Mouse (Mus musculus) A20 (cell line): ENCODE results near the gene Pi4ka.

Experiments
- DNase-seq: peaks from one replicate; pipeline ENCODE4 v3.0.0-alpha.2; 2011; ENCODE audit warnings: low read depth, low spot score

The Pi4ka gene

DNA sequence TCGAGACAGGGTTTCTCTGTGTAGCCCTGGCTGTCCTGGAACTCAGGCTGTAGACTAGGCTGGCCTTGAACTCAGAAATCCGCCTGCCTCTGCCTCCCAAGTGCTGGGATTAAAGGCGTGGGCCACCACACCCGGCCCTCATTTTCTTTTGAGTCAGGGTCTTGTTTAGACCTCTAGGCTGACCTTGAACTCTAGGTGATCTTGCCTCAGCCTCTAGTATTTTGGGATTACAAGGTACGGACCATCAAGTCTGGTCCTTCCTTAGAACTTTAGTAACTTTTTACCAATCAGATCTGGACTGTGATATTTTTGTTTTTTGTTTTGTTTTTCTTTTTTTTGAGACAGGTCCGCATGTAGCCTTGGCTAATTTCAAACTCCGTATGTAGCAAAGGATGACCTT, 130.4 kb downstream of the Pi4ka start, which contains the start of gene Tmem191c:
Tmem191c (plus strand) TSS at position 357 of the 400 bp plus-strand sequence.
- DNase-seq, result no peak

DNA sequence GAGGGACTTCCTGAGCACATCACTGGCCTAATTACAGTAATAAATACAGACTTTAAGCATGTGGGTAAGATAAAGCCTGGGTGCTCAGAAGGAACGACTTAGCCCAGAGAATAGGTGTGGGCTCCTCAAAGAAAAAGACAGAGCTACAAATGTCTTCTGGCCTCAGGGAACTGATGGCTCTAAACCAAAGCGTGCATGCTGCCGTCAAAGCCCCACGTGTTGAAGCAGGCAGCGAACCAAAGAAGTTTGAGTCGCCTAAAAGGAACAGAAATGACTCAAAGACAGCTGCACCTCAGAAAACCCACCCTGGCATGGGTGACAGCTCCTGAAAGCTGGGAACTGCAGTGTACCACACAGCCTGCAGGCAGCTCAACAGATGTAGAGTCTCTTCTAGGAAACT, 134.3 kb downstream of the Pi4ka start:
- peak; percentile 51 for DNase-seq

DNA sequence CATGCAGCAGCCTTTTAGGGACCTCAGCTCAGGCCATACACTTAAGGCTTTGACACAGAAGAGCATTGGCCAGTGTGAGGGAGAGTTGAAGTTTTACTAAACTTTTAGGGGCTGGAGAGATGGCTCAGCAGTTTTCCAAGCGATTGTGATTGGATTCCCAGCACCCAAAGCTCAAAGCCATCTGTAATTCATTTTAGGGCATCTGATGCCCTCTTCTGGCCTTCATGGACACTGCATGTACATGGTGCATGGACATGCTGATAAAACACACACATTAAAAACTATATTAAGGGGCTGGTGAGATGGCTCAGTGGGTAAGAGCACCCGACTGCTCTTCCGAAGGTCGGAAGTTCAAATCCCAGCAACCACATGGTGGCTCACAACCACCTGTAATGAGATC, 135.0 kb downstream of the Pi4ka start:
- DNase-seq, result peak; percentile 67

DNA sequence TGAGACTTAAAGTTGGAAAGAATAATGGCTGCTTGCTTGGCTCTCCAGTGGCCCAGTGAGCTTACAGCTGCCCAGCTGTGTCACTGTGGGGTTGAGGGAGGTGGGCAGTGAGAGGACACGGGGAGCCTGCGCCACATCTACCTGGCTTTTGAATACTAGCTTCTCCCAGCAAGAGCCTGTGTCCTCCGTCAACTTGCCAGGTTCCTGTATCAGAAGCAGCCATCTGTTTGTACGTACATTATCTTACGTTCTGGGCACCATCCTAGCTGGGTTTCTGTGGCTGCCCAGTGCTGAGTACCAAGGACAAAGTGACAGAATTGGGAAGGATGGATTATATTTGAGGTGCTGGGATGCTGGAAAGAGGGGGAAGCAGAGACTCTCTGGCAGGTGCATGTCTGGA, 136.2 kb downstream of the Pi4ka start:
- no peak for DNase-seq

DNA sequence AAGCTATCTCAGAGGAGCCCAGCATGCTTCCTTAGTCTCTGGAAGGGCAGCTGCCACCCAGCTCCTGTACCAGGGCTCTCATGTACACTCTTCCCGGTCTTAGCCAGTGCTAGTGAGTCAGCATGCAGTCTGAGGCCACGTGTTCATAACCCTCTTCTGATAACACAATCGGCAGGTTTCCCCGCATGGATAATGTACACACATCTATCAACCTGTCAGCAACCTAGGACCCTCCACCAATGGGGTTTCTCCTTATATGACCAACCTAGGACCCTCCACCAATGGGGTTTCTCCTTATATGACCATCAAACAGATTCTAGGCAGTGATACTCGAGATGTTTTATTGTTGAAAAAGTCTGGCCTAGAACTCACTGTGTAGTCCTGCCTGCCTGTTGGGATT, 138.2 kb downstream of the Pi4ka start:
- no peak for DNase-seq

DNA sequence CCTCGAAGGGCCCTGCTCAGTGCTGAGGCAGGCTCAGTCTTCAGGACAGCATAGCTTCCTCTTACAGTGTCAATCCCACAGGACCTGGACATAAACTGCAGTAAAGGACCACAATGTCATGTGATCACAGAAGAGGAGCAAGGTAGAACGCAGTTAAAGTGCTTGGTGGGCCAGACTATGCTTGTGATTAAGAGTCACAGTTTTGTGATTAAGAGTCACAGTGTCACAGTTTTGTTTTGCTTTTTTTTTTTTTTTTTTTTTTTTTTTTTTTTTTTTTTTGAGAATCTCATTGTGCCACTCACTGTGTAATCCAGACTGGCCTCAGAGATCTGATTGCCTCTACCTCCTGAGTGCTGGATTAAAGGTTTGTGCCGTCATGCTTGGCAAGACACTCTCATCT, 140.0 kb downstream of the Pi4ka start:
- no peak for DNase-seq

DNA sequence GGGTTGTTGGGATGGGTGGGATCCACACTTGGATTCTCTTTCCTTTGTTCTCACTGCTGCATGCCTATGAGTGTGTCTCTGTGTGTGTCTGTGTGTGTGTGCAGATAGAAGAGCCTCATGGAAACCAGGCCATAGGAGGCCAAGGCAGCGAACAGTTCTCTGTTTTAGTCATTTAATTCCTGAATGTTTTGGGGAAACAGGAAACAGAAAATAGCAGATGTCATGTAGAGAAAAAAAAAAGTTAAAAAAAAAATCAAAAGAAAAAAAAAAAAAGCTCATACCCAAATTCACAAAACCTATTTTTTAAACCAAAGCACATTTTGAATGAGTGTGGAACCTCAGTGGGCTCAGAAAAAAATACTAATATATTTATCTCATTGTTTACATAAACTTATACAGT, 144.8 kb downstream of the Pi4ka start:
- DNase-seq, result no peak

DNA sequence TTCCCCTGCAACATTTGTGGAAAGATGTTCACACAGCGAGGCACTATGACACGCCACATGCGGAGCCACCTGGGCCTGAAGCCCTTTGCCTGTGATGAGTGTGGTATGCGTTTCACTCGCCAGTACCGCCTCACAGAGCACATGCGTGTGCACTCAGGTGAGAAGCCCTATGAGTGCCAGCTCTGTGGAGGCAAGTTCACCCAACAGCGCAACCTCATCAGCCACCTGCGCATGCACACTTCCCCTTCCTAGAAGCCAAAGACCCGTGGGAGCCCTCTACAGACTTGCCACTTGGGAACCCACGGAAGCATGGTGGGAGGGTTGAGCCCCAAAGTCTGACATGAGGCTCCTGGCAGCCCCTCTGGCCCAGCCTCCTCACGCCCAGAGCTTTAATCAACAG, 147.2 kb downstream of the Pi4ka start:
- peak; percentile 46 for DNase-seq

DNA sequence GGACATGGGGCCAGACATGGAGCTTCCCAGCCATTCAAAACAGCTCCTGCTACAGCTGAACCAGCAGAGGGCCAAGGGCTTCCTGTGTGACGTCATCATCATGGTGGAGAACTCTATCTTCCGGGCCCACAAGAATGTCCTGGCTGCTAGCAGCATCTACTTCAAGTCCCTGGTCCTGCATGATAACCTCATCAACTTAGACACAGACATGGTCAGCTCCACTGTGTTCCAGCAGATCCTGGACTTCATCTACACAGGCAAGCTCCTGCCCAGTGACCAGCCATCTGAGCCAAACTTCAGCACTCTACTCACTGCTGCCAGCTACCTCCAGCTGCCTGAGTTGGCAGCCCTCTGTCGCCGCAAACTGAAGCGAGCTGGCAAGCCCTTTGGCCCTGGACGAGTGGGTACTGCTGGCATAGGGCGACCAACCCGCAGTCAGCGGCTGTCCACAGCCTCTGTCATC, 148.7 kb downstream of the Pi4ka start:
- no peak for DNase-seq

DNA sequence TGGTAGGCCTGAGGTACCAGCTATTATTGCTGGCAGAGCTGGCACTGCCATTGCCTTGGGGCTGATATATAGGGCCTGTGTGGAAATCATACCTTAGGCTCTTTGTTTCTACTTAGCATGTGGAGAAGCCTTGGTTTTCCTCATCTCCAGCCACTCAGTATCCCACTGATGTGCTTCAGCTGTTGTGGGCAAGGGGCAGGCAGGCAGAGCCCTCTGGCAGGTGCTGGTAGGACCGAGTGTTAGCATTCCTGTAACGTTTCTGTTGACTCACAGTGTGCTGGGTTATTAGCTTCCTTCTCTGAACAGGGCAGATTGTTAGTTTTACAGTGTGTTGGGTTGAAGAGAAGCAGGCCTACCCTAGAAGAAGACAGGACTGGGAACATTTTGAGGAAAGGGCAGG, 150.8 kb downstream of the Pi4ka start:
- no peak for DNase-seq

DNA sequence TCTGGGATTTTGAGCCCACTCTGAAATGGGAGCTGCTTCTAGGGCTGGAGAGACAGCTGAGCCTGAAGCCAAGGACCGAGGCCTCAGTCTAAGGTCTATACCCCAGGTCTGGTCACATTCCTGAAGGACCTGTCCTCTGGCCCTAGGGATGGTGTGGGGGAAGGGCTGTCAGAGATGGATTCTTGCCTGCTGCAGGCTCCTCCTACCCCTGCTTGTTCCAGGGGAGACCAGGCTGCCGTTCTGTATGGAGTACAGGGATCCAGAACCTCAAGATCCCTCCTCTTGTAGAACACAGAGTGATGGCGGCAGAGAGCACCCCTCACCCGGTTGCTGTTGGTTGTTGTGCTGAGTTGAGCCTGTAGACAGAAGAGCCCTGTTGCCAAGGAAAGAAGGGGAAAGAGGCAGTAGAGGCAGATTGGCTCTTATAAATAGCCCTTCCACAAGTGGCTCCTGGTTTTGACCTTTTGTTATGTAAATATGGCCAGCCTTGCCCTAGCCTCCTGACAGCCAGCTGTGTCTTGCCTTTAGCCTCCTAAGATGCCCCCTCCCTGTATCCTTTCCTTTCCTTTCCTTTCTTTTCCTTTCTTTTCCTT, 152.0 kb downstream of the Pi4ka start:
- DNase-seq, result no peak

DNA sequence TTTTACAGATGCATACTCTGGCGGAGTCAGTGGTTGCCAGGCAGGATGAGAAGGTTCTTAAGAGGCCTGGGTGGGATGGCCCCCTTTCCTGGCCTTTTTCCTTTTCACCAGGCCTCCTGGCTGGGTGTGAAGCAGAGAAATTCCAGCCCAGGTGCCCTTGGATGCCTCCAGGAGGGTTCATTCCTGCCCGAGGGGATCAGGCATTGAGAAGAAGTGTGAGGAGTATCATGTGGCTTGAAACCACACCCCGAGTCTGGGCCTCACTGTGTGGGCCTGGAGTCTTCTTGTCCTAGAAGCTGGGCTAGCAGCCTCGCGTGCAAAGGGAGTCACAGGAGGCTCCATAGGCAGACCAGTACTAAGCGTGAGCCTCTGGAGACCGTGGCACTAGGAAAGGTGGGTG, 153.3 kb downstream of the Pi4ka start:
- DNase-seq, result no peak

DNA sequence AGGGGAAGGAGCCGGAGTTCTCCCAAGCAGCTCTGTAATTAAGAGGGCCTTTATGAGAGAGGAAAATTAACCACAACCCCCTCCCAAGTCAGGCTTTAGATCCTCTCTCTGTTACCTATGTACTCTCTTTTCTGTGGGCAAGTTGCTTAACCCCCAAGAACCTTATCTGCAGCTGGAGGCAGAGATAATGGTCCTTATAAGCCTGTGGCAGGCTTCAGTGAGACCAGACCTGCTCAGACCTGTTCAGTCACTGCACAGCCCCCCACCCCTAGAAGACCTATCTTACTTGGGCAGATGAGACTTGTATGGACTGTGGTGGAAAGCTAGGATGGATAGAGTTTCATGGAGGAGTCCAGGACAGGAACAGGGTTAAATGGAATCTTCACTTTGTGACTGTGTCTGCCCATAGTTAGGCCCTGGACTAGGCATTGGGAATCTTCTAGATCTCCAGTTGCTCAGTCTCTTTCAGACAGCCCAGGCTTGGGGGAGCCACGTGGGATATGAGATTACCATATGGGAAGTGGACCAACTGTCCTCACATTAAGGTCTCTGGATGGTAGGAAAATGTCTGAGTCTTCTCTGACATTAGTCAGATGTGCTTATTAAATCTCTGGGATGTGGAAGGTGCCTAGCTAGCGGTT, 153.9 kb downstream of the Pi4ka start:
- no peak for DNase-seq

DNA sequence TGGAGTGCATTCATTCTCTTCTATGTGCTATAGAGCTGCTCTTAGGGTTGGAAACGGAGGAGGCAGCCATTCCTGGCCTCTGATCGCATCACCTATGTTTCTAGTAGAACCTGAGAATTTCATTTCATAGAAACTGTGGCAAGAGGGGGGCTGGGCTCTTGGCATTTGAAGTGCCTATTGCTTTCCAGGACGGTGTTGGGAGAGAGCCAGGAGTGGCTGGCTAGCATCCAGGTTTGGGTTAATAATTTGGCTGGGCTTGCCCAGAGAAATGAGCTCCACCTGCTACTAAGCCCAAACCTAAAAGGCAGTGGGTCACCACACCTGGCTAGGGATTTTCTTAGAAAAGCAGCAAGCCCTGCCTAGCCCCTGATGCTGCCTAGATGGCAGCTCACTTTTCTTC, 154.6 kb downstream of the Pi4ka start:
- no peak for DNase-seq

DNA sequence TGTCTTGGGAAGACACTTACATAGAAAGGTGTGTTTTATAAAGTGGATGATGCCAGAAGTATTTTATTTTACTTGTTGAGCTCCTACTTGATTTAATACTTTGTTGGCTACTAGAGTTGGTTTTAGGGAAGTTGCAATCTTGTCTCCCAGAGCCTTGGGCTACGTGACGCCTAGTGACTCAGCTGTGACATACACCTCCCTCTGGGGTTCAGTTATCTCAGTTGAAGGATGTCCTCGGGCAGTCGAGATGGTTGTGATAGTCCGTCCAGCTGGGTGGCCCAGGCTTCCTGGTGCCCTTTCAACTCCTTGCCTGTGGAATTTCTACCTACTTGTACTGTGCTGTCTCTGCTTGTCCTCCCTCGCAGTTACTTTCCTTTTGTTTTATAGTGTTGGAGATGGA, 157.0 kb downstream of the Pi4ka start:
- peak; percentile 32 for DNase-seq

DNA sequence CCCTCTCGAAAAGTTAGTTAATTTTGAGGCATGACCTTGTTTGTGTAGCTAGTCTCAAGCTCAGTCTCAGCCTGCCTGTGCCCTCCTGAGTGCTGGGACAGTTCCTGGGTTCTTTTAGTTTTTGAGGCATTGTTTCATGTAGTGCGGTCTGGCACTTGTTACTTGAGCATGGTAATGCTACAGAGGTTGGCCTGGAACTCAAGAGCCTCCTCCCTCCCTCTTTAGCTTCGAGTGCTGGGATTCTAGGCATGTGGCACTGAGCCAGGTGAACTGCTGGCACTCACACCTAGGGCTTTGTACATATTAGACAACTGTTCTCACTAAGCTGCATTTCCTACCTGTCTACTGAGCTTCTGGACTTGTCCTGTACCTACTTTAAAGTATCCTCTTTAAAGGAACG, 158.4 kb downstream of the Pi4ka start:
- no peak for DNase-seq

DNA sequence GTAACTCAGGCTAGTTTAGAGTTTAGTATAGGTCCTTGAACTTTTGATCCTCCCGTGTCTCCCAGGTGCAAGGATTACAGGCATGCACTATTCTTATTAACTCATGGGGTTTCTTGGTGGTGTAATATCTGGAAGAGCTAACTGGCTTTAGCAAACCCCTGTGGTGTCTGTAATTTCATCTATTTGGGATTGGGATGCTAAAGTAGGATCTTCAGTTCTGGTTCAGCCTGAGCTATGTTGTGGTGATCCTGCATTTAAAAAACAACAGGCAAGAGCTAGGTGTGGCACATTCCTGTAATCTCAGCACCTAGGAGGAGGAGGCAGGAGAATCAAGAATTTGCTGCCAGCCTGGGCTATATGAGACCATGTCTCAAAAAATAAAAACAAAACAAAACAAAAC, 161.1 kb downstream of the Pi4ka start:
- DNase-seq, result no peak

DNA sequence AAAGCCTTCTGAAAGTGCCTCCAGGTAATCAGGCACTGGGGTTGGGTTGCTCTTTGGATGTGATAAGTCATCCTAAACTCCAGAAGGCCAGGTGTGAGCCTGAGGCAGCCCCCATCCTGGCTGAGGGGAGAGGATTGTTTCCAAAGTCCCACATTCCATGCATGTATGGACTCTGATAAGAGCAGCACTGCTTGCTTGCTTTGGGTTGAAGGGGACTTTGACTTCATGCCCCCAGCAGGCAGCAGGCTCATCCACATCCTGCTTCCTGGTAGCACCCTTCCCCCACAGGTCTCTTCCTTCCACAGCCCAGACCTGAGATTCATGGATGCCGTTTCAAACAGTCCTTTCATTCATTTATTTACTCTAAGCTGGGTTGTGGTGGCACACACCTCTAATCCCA, 162.4 kb downstream of the Pi4ka start:
- DNase-seq, result no peak

DNA sequence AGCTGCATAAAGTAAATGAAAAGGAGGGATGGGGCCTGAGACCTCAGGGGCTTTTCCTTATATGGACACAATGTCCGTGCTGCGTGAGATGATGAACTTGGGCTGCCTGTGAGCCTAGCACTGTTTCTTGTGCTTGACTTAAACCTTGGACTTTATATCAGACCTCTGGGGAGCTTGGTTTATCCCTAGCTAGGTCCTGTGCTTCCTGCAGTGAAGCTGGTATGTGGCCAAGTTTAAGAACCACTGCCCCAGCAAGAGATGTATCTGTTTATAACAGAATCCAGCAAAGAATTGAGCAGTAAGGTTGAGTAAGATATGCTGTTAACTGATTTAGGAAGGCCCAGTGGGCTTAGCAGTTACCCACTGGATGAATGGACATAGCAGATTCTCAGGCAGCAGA, 166.7 kb downstream of the Pi4ka start:
- DNase-seq, result no peak

DNA sequence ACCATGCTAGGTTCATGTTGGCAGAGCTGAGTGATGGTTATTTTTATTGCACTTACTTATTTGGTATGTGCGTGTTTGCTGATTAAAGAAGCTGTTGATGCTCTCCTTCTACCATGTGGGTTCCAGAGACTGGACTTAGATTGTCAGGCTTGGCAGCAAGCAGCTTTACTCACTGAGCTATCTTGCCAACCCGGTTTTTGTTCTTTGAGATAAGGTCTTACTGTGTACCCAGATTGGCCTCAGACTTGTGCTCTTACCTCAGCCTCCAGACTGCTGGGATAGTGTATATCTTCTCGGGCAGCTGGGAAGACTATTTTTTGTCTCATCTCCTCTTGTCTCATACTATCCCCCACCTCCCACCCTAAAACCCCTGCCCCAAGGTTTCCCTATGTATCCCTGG, 168.5 kb downstream of the Pi4ka start:
- no peak for DNase-seq

DNA sequence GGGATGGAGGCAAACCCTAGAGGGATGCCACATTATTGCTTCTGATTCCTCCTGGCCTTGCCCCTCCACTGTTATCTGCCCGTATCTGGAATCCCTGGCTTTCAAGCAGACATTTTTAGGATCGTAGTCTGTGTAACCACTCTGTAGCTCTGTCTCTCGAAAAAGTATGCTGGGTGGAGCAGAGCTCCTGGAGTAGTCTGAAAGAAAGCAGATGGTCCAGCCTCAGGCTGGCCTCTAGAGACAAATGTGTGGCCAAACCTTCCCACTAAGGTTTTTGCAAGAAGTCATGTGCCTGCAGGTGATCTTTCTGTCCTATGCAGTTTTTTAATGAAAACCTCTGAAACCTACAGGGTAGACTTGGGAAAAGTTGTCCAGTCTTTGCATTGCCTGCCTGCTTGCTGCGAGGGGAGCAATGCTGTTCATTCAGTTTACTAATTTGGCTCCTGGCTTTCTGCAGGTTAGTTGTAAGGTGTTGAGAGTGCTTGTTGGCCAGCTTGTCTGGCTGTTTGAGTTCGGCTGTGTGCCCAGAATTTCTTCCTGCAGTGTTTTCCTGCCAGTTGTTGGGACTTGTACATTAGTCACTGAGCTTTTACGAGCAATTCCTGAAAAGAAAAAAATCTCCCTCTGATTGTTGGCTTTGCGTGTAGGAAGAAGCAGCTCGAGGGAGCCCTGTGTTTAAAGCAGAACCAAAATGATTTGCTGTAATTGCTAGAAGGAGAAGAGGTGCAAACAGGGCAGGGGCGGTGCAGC, 171.0 kb downstream of the Pi4ka start:
- DNase-seq, result no peak

DNA sequence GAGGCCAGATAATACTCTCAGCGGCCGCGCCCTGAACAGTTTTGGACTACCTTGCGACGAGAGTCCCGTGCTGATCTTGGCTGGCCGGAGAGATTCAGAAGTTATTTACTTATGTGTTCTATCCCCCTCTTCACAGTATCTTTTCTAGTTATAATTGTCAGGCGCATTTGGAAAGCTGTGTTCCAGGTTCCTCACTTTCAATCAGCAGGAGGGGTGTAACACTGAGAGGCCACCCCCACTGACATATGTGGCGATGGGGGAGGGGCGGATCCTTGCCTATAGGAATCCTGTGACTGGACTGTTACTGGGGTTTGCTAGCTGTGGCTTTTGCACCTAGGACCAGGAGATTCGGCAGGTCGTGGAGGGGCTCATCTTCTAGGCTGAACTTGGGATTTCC, 171.6 kb downstream of the Pi4ka start:
- DNase-seq, result no peak
